Mouse (Mus musculus) testis, adult 2 months (tissue): ENCODE measurements at regions not wholly inside any gene's neighbourhood (a gene's known extent, or its start where the extent isn't known, plus 50 kb on each side); places are given as distances from the start of the nearest gene placed in this dataset.

Experiments
- CTCF ChIP-seq: fragments of 200-500 bp; IDR thresholded peaks from 2 replicates; pipeline ENCODE4 v1.5.1; 2012; ENCODE audit warnings: low read depth, mild to moderate bottlenecking, inconsistent platforms, low read length, moderate library complexity; ENCODE audit not compliant: control insufficient read depth, insufficient read depth, insufficient replicate concordance
- POLR2A ChIP-seq: fragments of 200-500 bp; IDR thresholded peaks from 2 replicates; pipeline ENCODE4 v1.6.1; 2012; ENCODE audit warnings: low read depth, mild to moderate bottlenecking, inconsistent platforms, low read length, moderate library complexity; ENCODE audit not compliant: control insufficient read depth

DNA sequence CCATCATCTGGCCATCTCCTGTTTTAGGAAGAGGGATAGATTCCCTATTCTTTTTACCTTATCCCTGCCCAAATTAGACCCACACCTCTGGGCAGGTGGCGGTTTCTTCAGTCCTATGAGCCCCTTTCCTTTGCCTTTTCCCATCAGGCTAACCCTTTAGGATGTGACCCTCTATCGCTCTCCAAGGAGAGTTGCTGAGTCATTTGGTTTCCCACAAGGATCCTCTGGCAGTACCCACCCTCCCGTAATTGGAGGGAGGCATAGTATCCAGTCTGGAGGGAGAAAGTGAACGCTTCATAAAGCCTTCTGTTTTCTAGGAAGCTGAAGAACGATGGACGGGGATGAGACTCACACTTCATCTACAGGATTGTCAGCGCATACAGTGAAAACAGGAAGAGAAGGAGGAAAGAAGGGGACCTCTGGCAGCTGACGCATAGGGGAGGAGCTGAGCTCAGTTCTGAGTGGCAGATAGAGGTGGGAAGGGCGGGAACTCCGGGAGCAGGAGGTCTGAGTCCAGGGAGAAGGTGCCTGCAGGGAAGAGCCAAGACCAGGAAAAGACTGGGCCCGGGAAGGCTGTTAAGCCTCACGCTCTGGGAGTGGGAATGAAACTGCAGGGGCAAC, 158.4 kb upstream of the Zfp706 start:
- TF ChIP-seq CTCF, result no peak
- no peak for TF ChIP-seq POLR2A
